Mouse (Mus musculus) liver, embryonic 11.5 days (tissue): ENCODE results near the gene Cd5. TPM values are rescaled to one million over a fixed set of nuclear protein-coding genes. Genes with fewer than 3 reads are reported as not detected.

Experiments
- ATAC-seq: fragments of 200-750 bp; cut with Nextera tagmentation; replicated peaks from 2 replicates; pipeline ENCODE4 v1.8.0; 2017; ENCODE audit warnings: moderate number of reproducible peaks, mild to moderate bottlenecking, moderate TSS enrichment, moderate library complexity; ENCODE audit not compliant: low FRiP score
- DNase-seq: peaks from one replicate; pipeline ENCODE4 v3.0.0-alpha.2; 2017; ENCODE audit warnings: low spot score
- H3K27ac ChIP-seq: fragments of 300-500 bp; sonication (generic); 2 replicates; pipeline ENCODE4 v1.5.1; 2014; ENCODE audit warnings: mild to moderate bottlenecking, low read depth, low read length, control low read depth
- H3K27me3 ChIP-seq: fragments of 300-500 bp; sonication (generic); replicated peaks from 2 replicates; pipeline ENCODE4 v1.6.1; 2014; ENCODE audit warnings: low read length, mixed read lengths; ENCODE audit not compliant: control insufficient read depth, insufficient read depth
- H3K36me3 ChIP-seq: fragments of 300-500 bp; sonication (generic); 2 replicates; pipeline ENCODE4 v1.6.1; 2014; ENCODE audit warnings: mild to moderate bottlenecking, low read length, moderate library complexity, mixed read lengths; ENCODE audit not compliant: control insufficient read depth, insufficient read depth
- H3K4me1 ChIP-seq: fragments of 300-500 bp; sonication (generic); replicated peaks from 2 replicates; pipeline ENCODE4 v1.6.1; 2014; ENCODE audit warnings: low read length, mixed read lengths; ENCODE audit not compliant: control insufficient read depth, insufficient read depth
- H3K4me2 ChIP-seq: fragments of 300-500 bp; sonication (generic); 2 replicates; pipeline ENCODE4 v1.6.1; 2014; ENCODE audit warnings: mild to moderate bottlenecking, control low read depth, moderate library complexity
- H3K4me3 ChIP-seq: fragments of 300-500 bp; sonication (generic); 2 replicates; pipeline ENCODE4 v1.5.1; 2014; ENCODE audit warnings: low read depth, low read length, control low read depth
- H3K9ac ChIP-seq: fragments of 300-500 bp; sonication (generic); 2 replicates; pipeline ENCODE4 v1.6.1; 2014; ENCODE audit warnings: low read depth, low read length, control low read depth
- H3K9me3 ChIP-seq: fragments of 300-500 bp; sonication (generic); 2 replicates; pipeline ENCODE4 v1.6.1; 2016; ENCODE audit warnings: low read length, inconsistent platforms, mixed read lengths; ENCODE audit not compliant: control insufficient read depth
- WGBS: fragments of 180-500 bp; shearing (Covaris S2); extraction: QIAGEN DNeasy Blood & Tissue Kit; methylation state at CpG from one replicate; pipeline ENCODE4 v1.1.7; 2014; 5-methylcytosine and 5-hydroxymethylcytosine counted together
- polyA plus RNA-seq: library from polyadenylated mRNA; unstranded; fragments of >200 nt; fragmentation: Nextera tagmentation; extraction: Ambion mirVana; gene quantifications from 2 replicates; pipeline ENCODE4 v1.2.1, GENCODE M21; 2014

Cd5 gene
- 0.05 TPM in 1 of 2 replicates, not detected in the other for polyA plus RNA-seq

DNA sequence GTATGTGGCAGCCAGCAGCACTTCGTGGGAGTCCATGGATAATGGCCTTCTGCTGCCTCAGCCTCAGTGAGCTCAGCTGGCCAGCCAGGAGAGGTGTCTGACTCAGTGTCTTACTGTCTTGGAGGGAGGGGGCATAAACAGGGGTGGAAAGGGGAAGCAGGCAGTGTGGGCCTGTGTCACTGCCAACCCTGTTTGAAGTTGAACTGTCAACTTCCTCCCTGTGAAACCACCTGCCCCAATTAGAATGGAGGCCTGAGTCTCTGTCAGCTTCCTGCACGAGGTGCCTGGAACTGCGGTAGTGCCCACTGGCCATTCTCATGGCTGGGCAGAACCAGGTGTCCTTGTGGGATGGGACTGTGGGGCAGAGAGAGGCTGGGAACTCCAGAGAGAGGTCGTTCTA, at the start of gene Cd5:
Gene Cd5, minus strand, starts transcription at position 192 of the 400 bp plus-strand sequence.
- Histone ChIP-seq H3K4me1 (no peaks in the 10 kb centered on the region), H3K4me3 (no peak within 1 kb of the TSS), H3K27ac (no peak within 1 kb of the TSS), H3K9me3 (no peaks in the 10 kb centered on the region), H3K27me3 (no peaks in the 10 kb centered on the region), H3K4me2 (no peak within 1 kb of the TSS), H3K36me3 (no peaks in the 10 kb centered on the region), H3K9ac (no peak within 1 kb of the TSS)
- no peak for ATAC-seq
- DNase-seq = no peak
- WGBS = 52% methylated on average over 4 of the region's 4 CpGs

DNA sequence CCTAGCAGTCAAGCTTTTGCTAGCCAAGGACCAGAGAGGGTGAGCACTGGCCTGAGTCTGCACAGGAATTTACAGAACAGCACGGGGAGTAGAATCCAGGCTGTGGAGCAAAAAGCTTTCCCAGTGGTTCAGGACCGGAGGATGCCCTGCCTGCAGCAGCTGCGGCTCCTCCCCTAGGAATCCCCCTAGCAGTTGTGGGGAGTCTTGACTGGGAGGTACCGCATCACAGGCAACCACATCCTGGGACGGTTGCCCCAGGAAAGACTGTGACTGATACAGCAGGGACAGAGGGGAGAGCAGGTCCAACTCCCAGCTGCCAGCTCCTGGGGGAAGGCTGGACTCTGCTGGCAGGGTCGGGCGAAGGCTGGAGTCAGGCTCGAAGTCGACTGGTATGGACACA, 49.4 kb upstream of the Cd5 start:
- ATAC-seq = no peak
- Histone ChIP-seq H3K27me3 (no peaks in the 10 kb centered on the region), H3K9me3 (no peaks in the 10 kb centered on the region), H3K4me3 (no peak overlapping the region), H3K36me3 (no peaks in the 10 kb centered on the region), H3K4me1 (no peaks in the 10 kb centered on the region), H3K9ac (no peak overlapping the region), H3K27ac (no peak overlapping the region), H3K4me2 (no peak overlapping the region)
- DNase-seq = no peak
- WGBS = 62% methylated on average over 9 of the region's 9 CpGs

GRCm38 (mm10) chr19:10787406-10787805, 48.6 kb upstream of the Cd5 start:
- Histone ChIP-seq H3K27me3 (no peaks in the 10 kb centered on the region), H3K4me3 (no peak overlapping the region), H3K4me1 (no peaks in the 10 kb centered on the region), H3K9ac (no peak overlapping the region), H3K27ac (no peak overlapping the region), H3K4me2 (no peak overlapping the region), H3K36me3 (no peaks in the 10 kb centered on the region), H3K9me3 (no peaks in the 10 kb centered on the region)
- 69% methylated on average over 4 of the region's 4 CpGs for WGBS
- ATAC-seq (no peak), DNase-seq (no peak)

DNA sequence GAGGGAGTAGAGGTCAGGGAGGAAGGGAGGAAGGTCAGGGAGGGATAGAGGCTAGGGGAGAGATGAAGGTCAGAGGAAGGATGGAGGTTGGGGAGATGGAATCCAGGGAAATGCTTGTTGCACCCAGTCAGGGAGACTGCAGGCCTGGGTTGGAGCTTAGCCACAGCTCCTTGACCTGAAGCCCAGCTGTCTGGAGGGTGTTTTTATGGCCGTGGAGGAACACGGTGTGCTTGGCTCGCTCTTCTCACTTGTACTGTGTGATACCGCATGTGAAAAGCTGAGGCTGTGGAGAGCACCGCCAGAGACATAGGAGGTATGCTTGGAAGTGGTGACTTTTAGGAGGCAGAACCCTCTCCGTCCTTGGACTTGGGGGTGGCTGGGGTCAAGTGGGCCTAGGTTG, 48.0 kb upstream of the Cd5 start:
- Histone ChIP-seq H3K36me3 (no peaks in the 10 kb centered on the region), H3K27me3 (no peaks in the 10 kb centered on the region), H3K27ac (no peak overlapping the region), H3K9me3 (no peaks in the 10 kb centered on the region), H3K4me2 (no peak overlapping the region), H3K4me1 (no peaks in the 10 kb centered on the region), H3K9ac (no peak overlapping the region), H3K4me3 (no peak overlapping the region)
- ATAC-seq (no peak), DNase-seq (no peak)
- WGBS = 80% methylated on average over 6 of the region's 6 CpGs

GRCm38 (mm10) chr19:10784796-10785459, 46.1 kb upstream of the Cd5 start:
- no peaks in the 10 kb centered on the region for H3K27me3 ChIP-seq
- ATAC-seq (no peak), DNase-seq (no peak)
- H3K9me3 ChIP-seq = no peaks in the 10 kb centered on the region
- H3K36me3 ChIP-seq = no peaks in the 10 kb centered on the region
- no peak overlapping the region for H3K9ac ChIP-seq
- H3K4me2 ChIP-seq = no peak overlapping the region
- no peak overlapping the region for H3K4me3 ChIP-seq
- 84% methylated on average over 10 of the region's 10 CpGs for WGBS
- H3K27ac ChIP-seq = no peak overlapping the region
- no peaks in the 10 kb centered on the region for H3K4me1 ChIP-seq

GRCm38 (mm10) chr19:10784061-10784460, 45.3 kb upstream of the Cd5 start:
- ATAC-seq (no peak), DNase-seq (no peak)
- no peak overlapping the region for H3K9ac ChIP-seq
- no peaks in the 10 kb centered on the region for H3K9me3 ChIP-seq
- no peaks in the 10 kb centered on the region for H3K27me3 ChIP-seq
- H3K4me3 ChIP-seq = no peak overlapping the region
- WGBS = 54% methylated on average over 3 of the region's 3 CpGs
- H3K4me2 ChIP-seq = no peak overlapping the region
- H3K27ac ChIP-seq = no peak overlapping the region
- no peaks in the 10 kb centered on the region for H3K36me3 ChIP-seq
- no peaks in the 10 kb centered on the region for H3K4me1 ChIP-seq

- Histone ChIP-seq H3K4me1 (no peaks in the 10 kb centered on the region), H3K4me3 (no peak overlapping the region), H3K36me3 (no peaks in the 10 kb centered on the region), H3K9ac (no peak overlapping the region), H3K27ac (no peak overlapping the region), H3K4me2 (no peak overlapping the region), H3K9me3 (no peaks in the 10 kb centered on the region), H3K27me3 (no peaks in the 10 kb centered on the region)
- ATAC-seq = no peak
- DNase-seq = no peak
- WGBS = 68% methylated on average over 4 of the region's 4 CpGs
Measured at GRCm38 (mm10) chr19:10783168-10783567, 44.4 kb upstream of the Cd5 start.

GRCm38 (mm10) chr19:10781641-10782040, 42.8 kb upstream of the Cd5 start:
- H3K4me1 ChIP-seq = no peaks in the 10 kb centered on the region
- H3K9me3 ChIP-seq = no peaks in the 10 kb centered on the region
- no peak overlapping the region for H3K4me3 ChIP-seq
- H3K36me3 ChIP-seq = no peaks in the 10 kb centered on the region
- no peak overlapping the region for H3K9ac ChIP-seq
- H3K4me2 ChIP-seq = no peak overlapping the region
- H3K27ac ChIP-seq = no peak overlapping the region
- no peaks in the 10 kb centered on the region for H3K27me3 ChIP-seq
- DNase-seq = no peak
- no peak for ATAC-seq
- WGBS = 75% methylated on average over 4 of the region's 4 CpGs

DNA sequence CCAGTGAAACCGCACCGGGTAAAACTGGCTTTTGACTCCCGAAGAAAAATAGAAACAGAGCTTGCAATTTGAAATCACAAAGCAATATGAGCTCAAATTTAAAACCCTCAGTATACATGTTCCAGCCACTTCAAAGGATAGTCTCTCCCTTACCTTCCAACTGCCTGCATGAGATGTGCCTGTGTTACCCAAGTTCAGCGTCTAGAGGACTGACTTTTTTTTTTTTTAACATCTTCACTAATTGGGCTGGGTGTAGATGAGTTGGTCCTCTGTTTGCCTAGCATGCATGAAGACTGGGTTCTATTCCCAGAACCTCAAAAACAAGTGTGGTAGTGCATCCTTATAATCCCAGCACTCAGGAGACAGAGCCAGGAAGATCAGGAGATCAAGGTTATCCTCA, 38.1 kb upstream of the Cd5 start:
- no peak overlapping the region for H3K9ac ChIP-seq
- H3K4me1 ChIP-seq = no peaks in the 10 kb centered on the region
- WGBS = 90% methylated on average over 4 of the region's 4 CpGs
- H3K4me3 ChIP-seq = no peak overlapping the region
- no peak overlapping the region for H3K4me2 ChIP-seq
- no peak overlapping the region for H3K27ac ChIP-seq
- no peak for ATAC-seq
- no peaks in the 10 kb centered on the region for H3K9me3 ChIP-seq
- no peak for DNase-seq
- H3K27me3 ChIP-seq = no peaks in the 10 kb centered on the region
- no peaks in the 10 kb centered on the region for H3K36me3 ChIP-seq
